Mouse (Mus musculus): ENCODE results near the gene Gm21988.

GRCm38 (mm10) chr11:70266405-70266804 lies 26.8 kb upstream of the Gm21988 start:
- TF ChIP-seq CTCF (IDR thresholded peaks at IDR 0.05; ENCODE audit: control insufficient read depth, insufficient read depth, low read length) (no peak), POLR2A (IDR thresholded peaks at IDR 0.05; ENCODE audit: borderline replicate concordance, control insufficient read depth, low read depth, low read length) (no peak)
